Mouse (Mus musculus): Measurements from ENCODE around the gene Ppp1r3g. TPM values are rescaled to one million over a fixed set of nuclear protein-coding genes. Genes with fewer than 3 reads are reported as not detected.

Ppp1r3g gene
- 0.92 and 1.6 TPM in 2 replicates for polyA plus RNA-seq (2014; fragmentation: Nextera tagmentation; extraction: Ambion mirVana)

DNA sequence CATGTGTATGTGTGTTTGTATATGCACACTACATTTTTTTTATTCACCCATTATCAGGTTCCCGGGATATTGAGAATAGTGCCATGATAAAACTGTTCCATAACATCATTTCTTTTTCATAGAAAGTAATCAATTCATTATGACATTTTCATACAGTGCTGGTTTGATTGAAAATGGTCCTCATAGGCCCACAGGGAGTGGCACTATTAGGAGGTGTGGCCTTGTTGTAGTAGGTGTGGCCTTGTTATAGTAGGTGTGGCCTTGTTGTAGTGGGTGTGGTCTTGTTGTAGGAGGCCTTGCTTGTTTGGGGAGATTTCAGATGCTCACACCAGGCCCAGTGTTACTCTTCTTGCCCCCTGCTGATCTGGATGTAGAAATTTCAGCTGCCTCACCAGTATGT is at the start of gene Ppp1r3g:
Gene Ppp1r3g, plus strand, starts transcription at position 301 of the 400 bp plus-strand sequence.
- H3K4me3 ChIP-seq (ENCODE audit: low read depth, low read length) = no peak within 1 kb of the TSS
- DNase-seq (ENCODE audit: low spot score) (no peak), ATAC-seq (ENCODE audit: insufficient number of reproducible peaks, low FRiP score, low TSS enrichment, low read depth) (no peak)
- no peaks in the 10 kb centered on the region for H3K36me3 ChIP-seq (ENCODE audit: control insufficient read depth, insufficient read depth, low read length)
- no peaks in the 10 kb centered on the region for H3K27me3 ChIP-seq (ENCODE audit: control insufficient read depth, insufficient read depth, low read length)
- no peaks in the 10 kb centered on the region for H3K4me1 ChIP-seq (ENCODE audit: control insufficient read depth, insufficient read depth, low read length)
- no peaks in the 10 kb centered on the region for H3K9me3 ChIP-seq (ENCODE audit: control insufficient read depth, low read length)
- no peak within 1 kb of the TSS for H3K9ac ChIP-seq (ENCODE audit: low read length)
- WGBS = 97% methylated on average over 1 of the region's 1 CpGs
- H3K4me2 ChIP-seq (ENCODE audit: low read depth, severe bottlenecking) = no peak within 1 kb of the TSS
- no peak within 1 kb of the TSS for H3K27ac ChIP-seq (replicated peaks; ENCODE audit: low read depth, low read length)

DNA sequence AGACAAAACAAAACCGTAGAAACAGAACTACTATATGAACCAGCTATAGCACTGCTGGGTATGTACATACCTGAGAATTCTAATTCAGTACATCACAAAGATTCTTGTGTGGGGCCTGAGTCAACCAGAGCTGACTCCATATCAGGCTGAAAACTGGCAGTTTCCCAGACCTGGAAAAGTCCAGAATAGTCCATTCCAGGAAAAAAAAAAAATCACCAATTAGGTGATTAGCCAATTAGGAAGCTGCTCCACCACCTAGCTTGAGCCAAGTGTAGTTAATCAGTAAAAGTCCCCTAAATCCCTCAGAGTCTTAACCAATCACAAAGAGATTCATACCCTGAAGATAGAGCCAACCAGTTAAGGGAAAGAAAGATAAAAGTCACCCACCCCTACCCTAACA is 47.2 kb upstream of the Ppp1r3g start:
- Histone ChIP-seq H3K9me3 (ENCODE audit: control insufficient read depth, low read length) (no peaks in the 10 kb centered on the region), H3K4me2 (ENCODE audit: low read depth, severe bottlenecking) (no peak overlapping the region), H3K36me3 (ENCODE audit: control insufficient read depth, insufficient read depth, low read length) (no peaks in the 10 kb centered on the region), H3K4me1 (ENCODE audit: control insufficient read depth, insufficient read depth, low read length) (no peaks in the 10 kb centered on the region), H3K4me3 (ENCODE audit: low read depth, low read length) (no peak overlapping the region), H3K27ac (replicated peaks; ENCODE audit: low read depth, low read length) (no peak overlapping the region), H3K9ac (ENCODE audit: low read length) (no peak overlapping the region), H3K27me3 (ENCODE audit: control insufficient read depth, insufficient read depth, low read length) (no peaks in the 10 kb centered on the region)
- WGBS = 95% methylated on average over 1 of the region's 1 CpGs
- DNase-seq (ENCODE audit: low spot score) (no peak), ATAC-seq (ENCODE audit: insufficient number of reproducible peaks, low FRiP score, low TSS enrichment, low read depth) (no peak)

DNA sequence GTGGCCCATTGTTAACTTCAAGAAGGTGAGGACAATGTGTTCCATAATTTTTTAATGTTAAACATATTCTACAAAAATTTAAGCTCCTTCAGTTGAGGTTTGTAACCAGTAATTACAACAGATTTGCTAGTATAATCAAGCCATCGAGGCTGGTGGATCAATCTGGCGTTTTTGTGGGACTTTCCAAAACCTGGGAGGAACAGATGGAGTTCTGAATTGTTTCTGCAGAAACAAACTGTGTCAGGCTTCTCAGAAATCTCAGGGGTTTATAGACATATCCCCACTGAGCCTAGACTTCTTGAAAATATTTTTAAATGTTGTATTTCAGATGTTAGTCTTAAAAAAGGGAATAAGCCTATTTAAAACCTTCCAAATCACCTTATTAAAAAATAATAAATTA is 20.6 kb upstream of the Ppp1r3g start:
- DNase-seq (ENCODE audit: low spot score) = no peak
- no peak for ATAC-seq (ENCODE audit: insufficient number of reproducible peaks, low FRiP score, low TSS enrichment, low read depth)
- H3K9ac ChIP-seq (ENCODE audit: low read length) = no peak overlapping the region
- WGBS = 88% methylated on average over 2 of the region's 2 CpGs
- no peaks in the 10 kb centered on the region for H3K27me3 ChIP-seq (ENCODE audit: control insufficient read depth, insufficient read depth, low read length)
- H3K27ac ChIP-seq (replicated peaks; ENCODE audit: low read depth, low read length) = no peak overlapping the region
- H3K4me1 ChIP-seq (ENCODE audit: control insufficient read depth, insufficient read depth, low read length) = no peaks in the 10 kb centered on the region
- no peak overlapping the region for H3K4me2 ChIP-seq (ENCODE audit: low read depth, severe bottlenecking)
- H3K36me3 ChIP-seq (ENCODE audit: control insufficient read depth, insufficient read depth, low read length) = no peaks in the 10 kb centered on the region
- H3K4me3 ChIP-seq (ENCODE audit: low read depth, low read length) = no peak overlapping the region
- no peaks in the 10 kb centered on the region for H3K9me3 ChIP-seq (ENCODE audit: control insufficient read depth, low read length)

DNA sequence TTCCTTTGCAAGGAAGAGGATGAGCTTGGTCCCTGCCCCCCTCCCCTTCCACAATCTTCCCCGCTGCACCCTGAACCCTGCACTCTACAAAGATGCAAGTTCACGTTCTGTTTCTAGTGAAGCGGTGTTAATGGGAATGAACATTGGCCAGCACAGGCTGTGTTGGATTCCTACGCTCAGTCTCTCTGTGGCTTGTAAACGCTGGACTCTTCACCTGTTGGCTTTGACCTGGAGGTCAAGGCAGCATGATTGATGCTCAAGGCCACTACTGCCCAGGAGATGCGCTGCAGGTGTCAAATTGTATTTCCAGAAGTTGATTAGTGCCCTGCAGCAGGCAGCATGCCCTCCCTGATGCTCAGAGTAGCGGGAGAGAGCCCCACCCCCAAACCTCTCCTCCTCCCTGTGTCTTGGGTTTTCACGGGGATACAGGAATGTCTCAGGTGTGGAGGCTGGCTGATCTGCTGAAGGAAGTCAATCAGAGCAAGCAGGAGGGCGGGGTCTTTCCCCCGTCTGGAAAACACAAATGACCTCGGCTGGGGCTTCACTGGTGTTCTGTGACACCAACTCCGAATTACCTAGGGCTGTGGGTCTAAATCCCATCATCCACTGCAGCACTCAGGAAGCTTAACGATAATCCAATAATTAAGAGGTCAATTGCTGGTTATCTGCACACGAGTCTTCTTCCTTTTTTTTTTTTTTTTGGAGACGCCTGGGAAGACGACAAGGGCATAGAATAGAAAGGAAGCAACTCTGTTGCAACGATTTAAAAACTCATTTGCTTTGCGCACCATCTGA is 18.6 kb upstream of the Ppp1r3g start:
- Histone ChIP-seq H3K27me3 (ENCODE audit: control insufficient read depth, insufficient read depth, low read length) (no peaks in the 10 kb centered on the region), H3K9ac (ENCODE audit: low read length) (no peak overlapping the region), H3K36me3 (ENCODE audit: control insufficient read depth, insufficient read depth, low read length) (no peaks in the 10 kb centered on the region), H3K27ac (replicated peaks; ENCODE audit: low read depth, low read length) (no peak overlapping the region), H3K4me1 (ENCODE audit: control insufficient read depth, insufficient read depth, low read length) (no peaks in the 10 kb centered on the region), H3K4me2 (ENCODE audit: low read depth, severe bottlenecking) (no peak overlapping the region), H3K9me3 (ENCODE audit: control insufficient read depth, low read length) (no peaks in the 10 kb centered on the region), H3K4me3 (ENCODE audit: low read depth, low read length) (no peak overlapping the region)
- DNase-seq (ENCODE audit: low spot score) (no peak), ATAC-seq (ENCODE audit: insufficient number of reproducible peaks, low FRiP score, low TSS enrichment, low read depth) (no peak)
- WGBS = 66% methylated on average over 18 of the region's 18 CpGs

DNA sequence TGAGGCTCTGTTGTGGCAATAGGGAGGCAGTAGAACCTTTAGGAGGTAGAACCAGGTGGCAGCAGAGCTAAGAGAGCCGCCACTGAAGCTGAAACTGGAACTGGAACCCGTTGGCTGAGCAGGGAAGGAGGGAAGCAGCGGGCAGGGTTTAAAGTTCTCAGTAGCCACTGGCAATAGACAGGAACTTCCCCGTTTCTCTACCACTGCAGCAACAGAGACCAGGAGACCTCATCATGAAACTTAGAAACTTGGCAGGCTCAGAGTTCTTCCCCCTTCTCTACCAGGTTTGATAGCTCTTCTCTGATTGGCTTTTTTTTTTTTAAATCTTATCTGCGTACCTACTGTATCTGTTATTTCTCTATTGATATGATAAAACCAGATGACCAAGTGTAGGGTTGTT is 17.7 kb upstream of the Ppp1r3g start:
- Histone ChIP-seq H3K4me1 (ENCODE audit: control insufficient read depth, insufficient read depth, low read length) (no peaks in the 10 kb centered on the region), H3K27ac (replicated peaks; ENCODE audit: low read depth, low read length) (no peak overlapping the region), H3K27me3 (ENCODE audit: control insufficient read depth, insufficient read depth, low read length) (no peaks in the 10 kb centered on the region), H3K4me3 (ENCODE audit: low read depth, low read length) (no peak overlapping the region), H3K9me3 (ENCODE audit: control insufficient read depth, low read length) (no peaks in the 10 kb centered on the region), H3K36me3 (ENCODE audit: control insufficient read depth, insufficient read depth, low read length) (no peaks in the 10 kb centered on the region), H3K4me2 (ENCODE audit: low read depth, severe bottlenecking) (no peak overlapping the region), H3K9ac (ENCODE audit: low read length) (no peak overlapping the region)
- DNase-seq (ENCODE audit: low spot score) (no peak), ATAC-seq (ENCODE audit: insufficient number of reproducible peaks, low FRiP score, low TSS enrichment, low read depth) (no peak)
- WGBS = 88% methylated on average over 5 of the region's 5 CpGs

DNA sequence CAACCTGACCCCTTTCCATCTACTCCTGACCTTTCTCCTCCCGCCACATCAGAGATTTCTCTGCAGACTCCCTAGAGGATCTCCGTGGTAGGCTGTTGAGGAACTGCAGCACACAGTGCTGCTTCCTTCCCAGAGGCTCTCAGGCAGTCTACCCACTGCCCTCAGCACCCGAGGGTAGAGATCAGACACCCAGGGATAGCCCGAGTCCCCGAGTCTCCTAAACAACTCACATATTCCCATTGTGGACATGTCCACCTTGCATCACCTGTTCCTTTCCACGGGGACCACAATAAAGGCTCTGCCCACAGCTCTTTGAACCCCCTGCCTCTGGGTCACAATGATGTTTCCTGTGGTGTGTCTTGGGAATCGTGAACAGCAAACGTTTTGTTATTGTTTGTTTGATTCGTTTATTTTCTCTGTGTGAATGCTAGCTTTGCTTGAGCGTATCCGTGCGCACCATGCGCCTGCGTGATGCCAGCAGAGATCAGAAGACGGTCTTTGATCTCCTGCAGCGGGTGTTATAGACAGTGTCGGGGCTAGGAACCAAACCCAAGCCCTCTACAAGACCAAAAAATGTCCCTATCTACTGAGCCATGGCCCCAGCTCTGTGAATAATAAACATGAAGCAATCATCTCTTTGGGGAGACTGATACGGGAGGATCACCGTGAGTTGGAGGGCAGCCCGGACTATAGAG is 11.8 kb upstream of the Ppp1r3g start:
- no peak for DNase-seq (ENCODE audit: low spot score)
- H3K9ac ChIP-seq (ENCODE audit: low read length) = no peak overlapping the region
- H3K27me3 ChIP-seq (ENCODE audit: control insufficient read depth, insufficient read depth, low read length) = no peaks in the 10 kb centered on the region
- H3K4me1 ChIP-seq (ENCODE audit: control insufficient read depth, insufficient read depth, low read length) = no peaks in the 10 kb centered on the region
- H3K4me2 ChIP-seq (ENCODE audit: low read depth, severe bottlenecking) = no peak overlapping the region
- H3K27ac ChIP-seq (replicated peaks; ENCODE audit: low read depth, low read length) = no peak overlapping the region
- no peak for ATAC-seq (ENCODE audit: insufficient number of reproducible peaks, low FRiP score, low TSS enrichment, low read depth)
- 76% methylated on average over 20 of the region's 20 CpGs for WGBS
- no peaks in the 10 kb centered on the region for H3K9me3 ChIP-seq (ENCODE audit: control insufficient read depth, low read length)
- no peak overlapping the region for H3K4me3 ChIP-seq (ENCODE audit: low read depth, low read length)
- H3K36me3 ChIP-seq (ENCODE audit: control insufficient read depth, insufficient read depth, low read length) = no peaks in the 10 kb centered on the region

DNA sequence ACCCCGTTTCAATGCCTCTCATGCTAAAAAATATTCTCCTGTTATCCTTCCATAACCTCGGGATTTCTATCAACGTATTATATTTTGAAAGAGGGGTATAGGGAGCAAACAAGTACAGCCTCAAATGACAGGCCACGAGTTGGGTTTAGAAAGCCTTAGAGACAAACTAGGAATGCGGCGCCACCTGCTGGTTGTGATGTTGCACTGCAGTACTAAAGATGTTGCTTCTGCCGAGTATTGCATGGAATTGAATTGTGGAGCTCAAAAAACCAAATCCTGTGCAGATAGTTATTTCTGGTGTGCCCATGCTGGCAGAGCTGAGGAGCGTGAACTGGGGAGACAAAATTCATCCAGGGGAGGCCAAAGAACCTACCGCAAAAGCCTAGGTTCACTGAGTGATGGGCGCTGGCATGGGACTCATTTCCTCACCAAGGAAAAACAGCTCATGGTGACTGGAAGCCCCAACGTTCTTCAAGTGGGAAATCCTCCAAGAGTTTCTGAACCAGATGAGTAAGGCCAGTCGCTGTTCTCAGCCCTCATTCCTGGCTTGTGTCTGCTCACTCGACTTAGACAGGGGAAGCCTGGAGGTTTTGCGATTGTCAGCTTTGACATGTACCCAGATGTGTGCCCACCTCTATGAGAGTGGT is 11.2 kb upstream of the Ppp1r3g start:
- Histone ChIP-seq H3K27me3 (ENCODE audit: control insufficient read depth, insufficient read depth, low read length) (no peaks in the 10 kb centered on the region), H3K27ac (replicated peaks; ENCODE audit: low read depth, low read length) (no peak overlapping the region), H3K4me1 (ENCODE audit: control insufficient read depth, insufficient read depth, low read length) (no peaks in the 10 kb centered on the region), H3K9ac (ENCODE audit: low read length) (no peak overlapping the region), H3K4me3 (ENCODE audit: low read depth, low read length) (no peak overlapping the region), H3K9me3 (ENCODE audit: control insufficient read depth, low read length) (no peaks in the 10 kb centered on the region), H3K4me2 (ENCODE audit: low read depth, severe bottlenecking) (no peak overlapping the region), H3K36me3 (ENCODE audit: control insufficient read depth, insufficient read depth, low read length) (no peaks in the 10 kb centered on the region)
- DNase-seq (ENCODE audit: low spot score) (peak; percentile 86), ATAC-seq (ENCODE audit: insufficient number of reproducible peaks, low FRiP score, low TSS enrichment, low read depth) (no peak)
- WGBS = 24% methylated on average over 14 of the region's 14 CpGs

DNA sequence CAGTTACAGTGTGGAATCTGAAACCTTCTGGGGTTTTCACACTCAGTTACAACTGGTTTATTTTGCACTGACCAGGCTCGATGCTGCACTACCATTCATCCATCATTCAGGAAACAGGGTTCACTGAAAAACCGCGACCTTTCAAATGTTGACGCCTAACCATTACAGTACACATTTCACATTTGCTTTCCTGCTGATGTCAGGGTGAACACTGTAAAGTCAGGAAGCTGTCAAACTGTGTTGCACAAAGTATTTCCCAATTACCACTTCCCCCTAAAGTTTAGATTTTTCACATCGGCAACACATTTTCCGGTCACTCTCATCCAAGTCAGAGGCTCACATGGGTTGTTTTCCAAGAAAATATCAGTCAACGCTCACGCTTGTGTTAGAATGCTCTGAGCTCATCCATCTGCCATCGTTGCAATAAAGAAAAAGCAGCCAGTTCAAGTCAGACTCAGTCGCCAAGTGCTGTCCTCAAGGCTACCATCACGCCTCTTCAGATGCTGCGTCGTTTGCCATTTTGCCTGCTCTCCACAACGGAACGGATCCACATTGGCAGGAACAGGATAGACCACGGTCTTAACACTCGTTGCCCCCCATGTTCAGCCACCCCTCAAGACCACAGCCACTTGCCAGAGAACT is 8.7 kb upstream of the Ppp1r3g start:
- H3K4me1 ChIP-seq (ENCODE audit: control insufficient read depth, insufficient read depth, low read length) = no peaks in the 10 kb centered on the region
- no peaks in the 10 kb centered on the region for H3K9me3 ChIP-seq (ENCODE audit: control insufficient read depth, low read length)
- WGBS = 84% methylated on average over 17 of the region's 17 CpGs
- no peak overlapping the region for H3K9ac ChIP-seq (ENCODE audit: low read length)
- no peak for ATAC-seq (ENCODE audit: insufficient number of reproducible peaks, low FRiP score, low TSS enrichment, low read depth)
- H3K4me2 ChIP-seq (ENCODE audit: low read depth, severe bottlenecking) = no peak overlapping the region
- no peaks in the 10 kb centered on the region for H3K36me3 ChIP-seq (ENCODE audit: control insufficient read depth, insufficient read depth, low read length)
- H3K27me3 ChIP-seq (ENCODE audit: control insufficient read depth, insufficient read depth, low read length) = no peaks in the 10 kb centered on the region
- H3K27ac ChIP-seq (replicated peaks; ENCODE audit: low read depth, low read length) = no peak overlapping the region
- no peak for DNase-seq (ENCODE audit: low spot score)
- no peak overlapping the region for H3K4me3 ChIP-seq (ENCODE audit: low read depth, low read length)

Data from limb, embryonic 11.5 days (tissue).